Mouse (Mus musculus) thymus, postnatal 14 days (tissue): ENCODE results near the gene Gsx1.

Experiments
- DNase-seq: peaks from one replicate; pipeline ENCODE4 v3.0.0; 2021

Gsx1 gene

GRCm38 (mm10) chr5:147188571-147188975, at the start of gene Gsx1:
Gene Gsx1 (plus strand): TSS chr5:147188696.
- DNase-seq = no peak

DNA sequence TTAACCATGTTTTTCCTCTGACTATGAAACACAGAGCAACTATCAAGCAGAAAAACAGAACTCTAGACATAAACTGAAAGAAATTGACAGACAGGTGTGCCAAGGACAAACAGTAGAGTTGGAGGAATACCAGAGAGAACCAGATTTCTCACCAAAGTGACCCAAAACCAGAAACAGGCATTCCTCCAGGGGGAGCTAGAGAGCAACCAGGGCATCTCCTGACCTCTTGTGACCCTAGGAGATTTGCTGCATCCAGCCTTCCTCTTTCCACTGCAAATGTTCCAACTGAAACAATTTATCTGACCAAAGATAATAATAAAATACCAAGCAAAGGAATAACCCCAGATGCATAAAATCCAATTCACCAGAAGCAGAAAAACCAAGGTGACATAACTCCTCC, 41.2 kb upstream of the Gsx1 start:
- peak; percentile 26 for DNase-seq

GRCm38 (mm10) chr5:147154806-147155371, 33.6 kb upstream of the Gsx1 start:
- DNase-seq = no peak

- no peak for DNase-seq
These were observed 32.9 kb upstream of the Gsx1 start for GRCm38 (mm10) chr5:147155449-147156133.

GRCm38 (mm10) chr5:147156376-147156775, 32.1 kb upstream of the Gsx1 start:
- no peak for DNase-seq

GRCm38 (mm10) chr5:147157441-147157840, 31.1 kb upstream of the Gsx1 start:
- no peak for DNase-seq

- DNase-seq = peak; percentile 11
These were observed 29.2 kb upstream of the Gsx1 start for GRCm38 (mm10) chr5:147159320-147159719.

GRCm38 (mm10) chr5:147159792-147160191, 28.7 kb upstream of the Gsx1 start:
- DNase-seq = no peak

GRCm38 (mm10) chr5:147165060-147165459, 23.4 kb upstream of the Gsx1 start:
- no peak for DNase-seq

DNA sequence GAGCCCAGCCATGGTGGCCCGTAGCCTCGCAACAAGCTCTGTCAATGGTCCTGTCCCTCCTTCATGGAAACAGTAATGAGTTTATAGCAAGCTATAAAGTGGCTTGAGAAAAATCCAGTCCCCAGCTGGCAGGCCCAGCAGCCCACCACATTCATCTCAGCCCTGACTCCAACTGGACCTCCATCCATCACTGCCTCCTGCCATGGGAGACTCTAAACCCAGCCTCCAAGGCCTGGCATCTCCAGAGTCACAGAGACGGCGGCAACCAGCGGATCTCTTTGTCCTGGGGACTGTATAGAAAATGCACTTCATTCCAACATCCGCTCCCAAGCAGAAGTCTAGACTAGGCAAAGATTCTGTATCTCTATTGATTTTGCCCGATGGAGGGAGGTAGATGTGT, 18.4 kb upstream of the Gsx1 start:
- DNase-seq = no peak

DNA sequence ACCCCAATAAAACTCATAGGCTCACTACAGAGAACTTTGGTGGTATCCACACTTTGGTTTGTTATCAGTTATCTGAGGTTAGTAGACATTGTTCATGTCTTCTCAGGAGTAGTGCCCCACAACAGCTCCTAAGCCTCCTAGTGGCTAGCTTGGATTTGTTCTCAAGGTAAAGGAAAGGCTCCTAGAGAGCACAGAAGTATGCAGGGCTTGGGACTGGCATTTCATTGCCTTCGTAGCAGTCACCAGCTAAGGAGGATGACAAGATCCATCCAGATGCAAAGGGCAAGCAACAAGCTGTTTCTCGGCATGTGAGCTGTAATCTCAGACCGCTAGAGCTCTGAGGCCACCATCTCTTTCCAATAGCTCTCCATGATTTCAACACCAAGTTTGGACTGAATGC, 14.4 kb upstream of the Gsx1 start:
- DNase-seq = no peak

GRCm38 (mm10) chr5:147185174-147185915, 3.2 kb upstream of the Gsx1 start:
- no peak for DNase-seq

DNA sequence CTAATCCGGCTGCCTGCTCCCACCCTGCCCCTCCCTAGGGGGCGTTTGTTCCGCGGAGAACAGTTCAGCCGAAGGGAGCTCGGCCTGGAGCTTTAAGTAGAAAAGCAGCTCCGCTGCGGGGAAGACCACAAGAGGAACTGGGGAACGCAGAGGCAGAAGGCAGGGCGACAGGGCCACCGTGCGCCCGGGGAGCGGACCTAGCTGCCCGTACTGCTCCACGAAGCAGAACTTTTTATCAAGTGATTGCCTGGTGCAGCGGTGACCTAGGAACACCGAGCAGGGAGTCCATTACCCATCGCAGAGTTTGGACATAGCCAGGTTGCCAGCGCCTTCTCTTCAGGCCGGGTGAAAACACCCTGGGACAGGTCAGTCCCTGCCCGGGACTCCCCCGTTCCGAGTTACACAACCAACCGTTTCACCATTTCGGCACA, 2.5 kb upstream of the Gsx1 start:
- DNase-seq = no peak

GRCm38 (mm10) chr5:147186781-147187551, 1.5 kb upstream of the Gsx1 start:
- no peak for DNase-seq

DNA sequence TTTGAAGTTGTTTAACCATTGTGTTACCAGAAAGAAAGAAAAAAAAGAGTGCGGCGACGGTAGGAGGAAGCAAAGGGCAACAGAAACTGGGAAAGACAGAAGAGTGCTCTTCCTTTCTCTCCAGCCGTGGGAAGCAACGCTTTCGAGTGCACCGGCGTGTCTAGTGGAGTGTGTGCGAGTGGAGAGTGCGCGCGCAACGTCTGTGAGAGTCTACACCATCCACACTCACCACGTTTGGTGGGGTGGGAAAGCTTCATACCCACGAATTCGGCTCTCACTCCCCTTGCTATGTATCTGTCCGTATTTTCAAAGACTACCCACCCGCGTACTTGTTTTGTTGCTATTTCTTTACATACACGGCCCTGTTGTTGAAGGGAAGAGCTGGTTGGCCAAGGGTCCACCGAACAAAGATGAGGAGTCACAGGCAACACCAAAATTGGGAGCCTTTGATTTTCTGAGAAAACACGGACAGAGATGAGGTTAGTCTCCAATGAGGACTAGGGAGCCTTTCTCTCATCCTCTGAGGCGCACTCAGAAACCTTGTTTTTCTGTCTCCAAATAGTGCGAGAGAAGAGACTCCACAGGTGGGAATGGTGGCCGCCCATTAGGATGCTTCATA, 835 bp upstream of the Gsx1 start:
- DNase-seq = no peak

- no peak for DNase-seq
These were observed 660 bp downstream of the Gsx1 start for GRCm38 (mm10) chr5:147189156-147189555.

DNA sequence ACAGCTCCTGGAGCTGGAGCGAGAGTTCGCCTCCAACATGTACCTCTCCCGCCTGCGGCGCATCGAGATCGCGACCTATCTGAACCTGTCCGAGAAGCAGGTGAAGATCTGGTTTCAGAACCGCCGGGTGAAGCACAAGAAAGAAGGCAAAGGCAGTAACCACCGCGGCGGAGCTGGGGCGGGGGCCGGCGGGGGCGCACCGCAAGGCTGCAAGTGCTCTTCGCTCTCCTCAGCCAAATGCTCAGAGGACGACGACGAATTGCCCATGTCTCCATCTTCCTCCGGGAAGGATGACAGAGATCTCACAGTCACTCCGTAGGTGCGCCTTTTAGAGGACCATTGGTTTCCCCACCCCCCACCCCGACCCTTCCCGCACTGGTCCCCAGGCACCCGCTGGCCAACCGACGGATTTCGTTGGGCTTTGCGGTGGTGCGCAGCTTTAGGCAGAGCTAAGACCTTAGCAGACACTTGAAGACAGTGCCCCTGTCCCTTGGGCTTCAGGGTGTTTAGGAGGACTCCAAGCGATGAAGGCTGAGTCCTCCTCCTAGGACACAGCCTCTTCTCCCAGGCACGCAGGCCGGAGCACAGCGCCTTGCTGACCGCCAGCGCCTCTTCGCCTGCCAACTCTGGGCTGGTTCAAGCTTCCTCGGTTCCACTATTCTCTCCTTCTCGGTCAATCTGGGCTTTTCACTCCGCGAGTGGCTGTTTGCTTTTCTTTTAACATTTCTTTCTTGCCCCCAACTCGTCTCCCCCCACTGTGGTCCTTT, 1.5 kb downstream of the Gsx1 start:
- DNase-seq = no peak

GRCm38 (mm10) chr5:147190885-147191284, 2.4 kb downstream of the Gsx1 start:
- DNase-seq = no peak

DNA sequence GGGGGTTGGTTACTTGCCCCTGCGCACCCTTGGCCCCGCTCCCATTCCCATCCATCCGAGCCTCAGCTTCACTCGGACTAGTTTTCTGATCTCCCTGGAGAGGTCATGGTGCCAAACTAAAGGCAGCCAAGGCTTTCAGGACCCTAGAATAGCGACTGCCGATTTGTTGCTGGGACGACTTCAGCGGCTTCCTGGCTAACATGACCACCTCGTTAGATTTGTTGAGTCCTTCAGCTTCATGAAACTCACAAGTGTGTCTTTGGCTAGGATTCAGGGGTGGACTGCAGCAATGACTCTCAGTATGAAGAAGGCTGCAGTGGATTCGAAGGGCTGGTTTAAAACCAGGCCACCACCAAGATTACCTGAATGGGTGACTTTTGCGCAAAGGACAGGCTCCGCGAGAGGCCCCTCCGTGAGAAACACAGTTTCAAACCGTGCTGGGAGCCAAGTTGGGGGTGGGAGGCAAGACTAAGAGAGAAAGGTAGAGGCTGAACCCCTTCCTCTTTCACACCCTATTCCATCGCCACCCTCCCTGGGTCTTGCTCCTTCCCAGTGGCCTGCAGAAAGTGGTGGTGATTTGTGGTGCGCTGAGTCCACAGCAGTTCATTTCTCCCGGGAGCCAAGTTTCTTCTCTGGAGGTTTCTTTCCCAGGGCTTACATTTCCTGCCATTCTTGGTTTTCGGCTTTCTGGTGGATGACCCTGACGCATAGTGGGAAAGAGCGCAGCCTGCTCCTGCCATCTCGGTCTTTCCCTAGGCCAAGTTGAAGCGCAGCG, 3.5 kb downstream of the Gsx1 start:
- DNase-seq = no peak

GRCm38 (mm10) chr5:147192576-147192960, 4.1 kb downstream of the Gsx1 start:
- DNase-seq = no peak

GRCm38 (mm10) chr5:147204905-147205304, 16.4 kb downstream of the Gsx1 start:
- DNase-seq = no peak
